Mouse (Mus musculus): ENCODE measurements at regions not wholly inside any gene's neighbourhood (a gene's known extent, or its start where the extent isn't known, plus 50 kb on each side); places are given as distances from the start of the nearest gene placed in this dataset.

DNA sequence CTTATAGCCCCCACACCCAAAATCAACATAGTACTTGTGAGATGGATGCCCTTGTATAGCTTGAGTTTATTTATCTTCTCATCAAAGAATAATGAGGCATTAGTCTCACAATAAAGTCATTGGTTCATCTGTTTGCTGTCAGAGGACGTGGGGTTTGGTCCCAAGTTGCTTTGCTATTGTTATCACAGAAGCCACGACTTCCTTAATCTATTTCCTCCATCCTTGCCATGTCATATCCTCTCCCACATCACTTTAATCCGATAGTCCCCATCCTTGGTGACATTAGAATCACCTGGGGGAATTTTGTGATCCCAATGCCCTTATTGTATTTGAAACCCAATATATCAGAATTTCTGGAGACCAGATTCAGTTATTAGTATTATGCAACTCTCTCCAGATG lies 246.8 kb downstream of the Kcnj2 start:
- Histone ChIP-seq H3K9ac (ENCODE audit: control insufficient read depth, low read depth, low read length, poor library complexity, severe bottlenecking) (no peak overlapping the region), H3K27ac (ENCODE audit: control insufficient read depth, low read depth, low read length) (no peak overlapping the region), H3K4me1 (ENCODE audit: control insufficient read depth in 1 of 2, insufficient read depth in 2 of 2, low read length in 2 of 2) (no peaks in the 10 kb centered on the region), H3K27me3 (ENCODE audit: control insufficient read depth in 1 of 2, insufficient read depth in 2 of 2, low read length in 2 of 2) (no peaks in the 10 kb centered on the region), H3K4me3 (ENCODE audit: control insufficient read depth in 1 of 2, insufficient read depth in 1 of 2, low read depth in 2 of 2, low read length in 2 of 2) (no peak overlapping the region), H3K36me3 (ENCODE audit: control insufficient read depth in 1 of 2, insufficient read depth in 2 of 2, low read length in 2 of 2) (no peaks in the 10 kb centered on the region), H3K79me2 (ENCODE audit: control insufficient read depth, insufficient read depth, low read length, poor library complexity) (no peaks in the 10 kb centered on the region), H3K9me3 (replicated peaks; ENCODE audit: insufficient read depth, low read length) (no peaks in the 10 kb centered on the region)
- DNase-seq (ENCODE audit: low read depth, low spot score), result no peak
- TF ChIP-seq MYC (IDR thresholded peaks at IDR 0.05; ENCODE audit: low read depth, low read length), result no peak
- TF ChIP-seq MAFK (IDR thresholded peaks at IDR 0.05; ENCODE audit: borderline replicate concordance, low read depth, low read length), result no peak

- no peak for TF ChIP-seq NRF1 (IDR thresholded peaks at IDR 0.05; ENCODE audit: insufficient read depth, low read depth, low read length, poor library complexity, severe bottlenecking)
- TF ChIP-seq MEF2A (IDR thresholded peaks at IDR 0.05; ENCODE audit: extremely low read depth, insufficient replicate concordance, low read depth, low read length, poor library complexity, severe bottlenecking), result no peak
- TF ChIP-seq E2F4 (IDR thresholded peaks at IDR 0.05; ENCODE audit: borderline replicate concordance, low read depth, low read length), result no peak
- TF ChIP-seq SIN3A (IDR thresholded peaks at IDR 0.05; ENCODE audit: low read length), result no peak
- TF ChIP-seq CHD1 (IDR thresholded peaks at IDR 0.05; ENCODE audit: low read depth, low read length), result no peak
- no peak for TF ChIP-seq MAFK (IDR thresholded peaks at IDR 0.05; ENCODE audit: borderline replicate concordance, low read depth, low read length)
- TF ChIP-seq UBTF (IDR thresholded peaks at IDR 0.05; ENCODE audit: borderline replicate concordance, insufficient read depth, low read depth, low read length), result no peak
- no peak for TF ChIP-seq ZNF384 (IDR thresholded peaks at IDR 0.05; ENCODE audit: low read depth, low read length)
- TF ChIP-seq EP300 (IDR thresholded peaks at IDR 0.05; ENCODE audit: low read depth in 1 of 2, low read length in 2 of 2), result no peak
- no peak for TF ChIP-seq USF2 (IDR thresholded peaks at IDR 0.05; ENCODE audit: borderline replicate concordance in 1 of 2, insufficient read depth in 1 of 2, low read depth in 1 of 2, low read length in 2 of 2)
- no peak for TF ChIP-seq RAD21 (IDR thresholded peaks at IDR 0.05; ENCODE audit: low read depth, low read length)
- no peak for TF ChIP-seq BHLHE40 (IDR thresholded peaks at IDR 0.05; ENCODE audit: borderline replicate concordance, low read depth, low read length)
- no peak for TF ChIP-seq ZKSCAN1 (IDR thresholded peaks at IDR 0.05; ENCODE audit: low read depth, low read length)
- Histone ChIP-seq H3K79me2 (ENCODE audit: control insufficient read depth, insufficient read depth, low read length, poor library complexity) (no peaks in the 10 kb centered on the region), H3K4me1 (ENCODE audit: control insufficient read depth in 1 of 2, insufficient read depth in 2 of 2, low read length in 2 of 2) (no peaks in the 10 kb centered on the region), H3K9me3 (replicated peaks; ENCODE audit: insufficient read depth, low read length) (no peaks in the 10 kb centered on the region), H3K27me3 (ENCODE audit: control insufficient read depth in 1 of 2, insufficient read depth in 2 of 2, low read length in 2 of 2) (no peaks in the 10 kb centered on the region), H3K4me3 (ENCODE audit: control insufficient read depth in 1 of 2, insufficient read depth in 1 of 2, low read depth in 2 of 2, low read length in 2 of 2) (no peak overlapping the region), H3K36me3 (ENCODE audit: control insufficient read depth in 1 of 2, insufficient read depth in 2 of 2, low read length in 2 of 2) (no peaks in the 10 kb centered on the region), H3K9ac (ENCODE audit: control insufficient read depth, low read depth, low read length, poor library complexity, severe bottlenecking) (no peak overlapping the region), H3K27ac (ENCODE audit: control insufficient read depth, low read depth, low read length) (no peak overlapping the region)
- DNase-seq (ENCODE audit: low read depth, low spot score), result no peak
Measured at GRCm38 (mm10) chr11:111313566-111313965, 247.6 kb downstream of the Kcnj2 start.
